Mouse (Mus musculus): ENCODE data around the gene Sacs.

- TF ChIP-seq CTCF (IDR thresholded peaks at IDR 0.05; ENCODE audit: low read depth) (no peak), EP300 (IDR thresholded peaks at IDR 0.05; ENCODE audit: low read depth) (no peak)
Measured at GRCm38 (mm10) chr14:61137410-61137809, 847 bp upstream of the Sacs start.
